Mouse (Mus musculus) splenic B cell, adult 2 months (primary cell): ENCODE results near the gene 1700022I11Rik.
A peak's percentile ranks its signal among the peaks of the same experiment; 100 is the strongest.

Experiments
- DNase-seq: peaks from one replicate; pipeline ENCODE4 v3.0.0-alpha.2; 2011; ENCODE audit warnings: low read depth, low spot score
- H3K27me3 ChIP-seq: 2 replicates; pipeline ENCODE4 v1.6.1; 2012; ENCODE audit warnings: mild to moderate bottlenecking, low read length, moderate library complexity, mixed read lengths; ENCODE audit not compliant: control insufficient read depth, poor library complexity, insufficient read depth, severe bottlenecking
- H3K36me3 ChIP-seq: 2 replicates; pipeline ENCODE4 v1.6.1; 2012; ENCODE audit warnings: mild to moderate bottlenecking, low read length, moderate library complexity, mixed read lengths; ENCODE audit not compliant: control insufficient read depth, poor library complexity, insufficient read depth, severe bottlenecking

The 1700022I11Rik gene

DNA sequence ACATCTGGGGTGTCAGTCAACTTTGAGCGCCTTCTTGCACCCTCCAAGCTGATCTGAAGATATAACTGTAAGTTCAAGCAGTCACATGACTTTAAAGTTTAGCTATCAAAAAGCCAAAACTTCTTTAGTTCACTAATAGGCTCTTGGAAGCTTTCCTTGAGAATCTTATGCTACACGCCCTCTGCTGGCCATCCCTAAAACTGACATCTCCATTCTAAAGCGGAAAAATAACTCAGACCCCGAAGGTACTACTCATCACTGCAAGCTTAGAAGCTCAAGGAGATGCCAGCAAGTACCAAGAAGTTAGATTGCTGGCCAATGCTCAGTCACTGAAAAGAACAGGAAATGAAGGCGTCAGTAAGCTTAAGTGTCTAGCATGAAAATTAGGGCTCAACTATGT is 23.5 kb upstream of the 1700022I11Rik start:
- Histone ChIP-seq H3K27me3 (no peaks in the 10 kb centered on the region; the same call in 1 of the 2 replicates), H3K36me3 (no peaks in the 10 kb centered on the region)
- peak; percentile 60 for DNase-seq

- peak; percentile 27 for DNase-seq
- Histone ChIP-seq H3K36me3 (no peaks in the 10 kb centered on the region), H3K27me3 (no peaks in the 10 kb centered on the region; the same call in 1 of the 2 replicates)
Measured at GRCm38 (mm10) chr4:42946733-42947290, 22.6 kb upstream of the 1700022I11Rik start.

- DNase-seq: no peak
- Histone ChIP-seq H3K36me3 (no peaks in the 10 kb centered on the region), H3K27me3 (no peaks in the 10 kb centered on the region; the same call in 1 of the 2 replicates)
Measured at GRCm38 (mm10) chr4:42948527-42948926, 20.9 kb upstream of the 1700022I11Rik start.

GRCm38 (mm10) chr4:42949051-42949675 is 20.2 kb upstream of the 1700022I11Rik start:
- no peak for DNase-seq
- Histone ChIP-seq H3K36me3 (no peaks in the 10 kb centered on the region), H3K27me3 (no peaks in the 10 kb centered on the region)

DNA sequence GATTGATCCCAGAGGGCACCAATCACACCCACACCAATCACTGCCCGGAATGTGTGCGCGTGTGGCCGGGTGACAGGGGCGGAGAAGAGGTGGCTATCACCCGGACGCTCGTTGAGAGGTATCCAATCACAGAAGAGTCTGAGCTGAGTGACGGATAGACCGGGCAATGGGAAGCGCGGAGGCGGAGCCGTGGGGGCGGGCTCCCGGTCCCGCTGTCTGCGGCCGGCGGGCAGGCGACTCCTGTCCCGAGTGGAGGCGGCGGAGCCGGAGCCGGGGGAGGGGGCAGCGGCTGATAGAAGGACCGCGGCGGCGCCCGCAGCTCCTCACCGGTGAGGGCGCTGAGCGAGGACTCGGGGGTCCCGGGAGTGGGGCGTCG is 19.7 kb upstream of the 1700022I11Rik start, which contains the start of gene Dnajb5:
Gene Dnajb5 (plus strand): TSS at position 139 of the 376 bp plus-strand sequence.
- H3K36me3 ChIP-seq: no peaks in the 10 kb centered on the region
- DNase-seq: peak; percentile 98

GRCm38 (mm10) chr4:42950065-42950558 is 19.3 kb upstream of the 1700022I11Rik start:
- DNase-seq: peak; percentile 95
- no peaks in the 10 kb centered on the region for H3K27me3 ChIP-seq
- no peaks in the 10 kb centered on the region for H3K36me3 ChIP-seq

More for the DNA sequence above, 19.7 kb upstream of the 1700022I11Rik start, which contains the start of gene Dnajb5:
- no peaks in the 10 kb centered on the region for H3K27me3 ChIP-seq

- H3K36me3 ChIP-seq: no peaks in the 10 kb centered on the region
- H3K27me3 ChIP-seq: no peaks in the 10 kb centered on the region
- DNase-seq: no peak
Measured at GRCm38 (mm10) chr4:42951206-42952195, 17.9 kb upstream of the 1700022I11Rik start.

- Histone ChIP-seq H3K27me3 (no peaks in the 10 kb centered on the region), H3K36me3 (no peaks in the 10 kb centered on the region; the same call in 1 of the 2 replicates)
- DNase-seq: no peak
Measured at GRCm38 (mm10) chr4:42952563-42952962, 16.8 kb upstream of the 1700022I11Rik start.

DNA sequence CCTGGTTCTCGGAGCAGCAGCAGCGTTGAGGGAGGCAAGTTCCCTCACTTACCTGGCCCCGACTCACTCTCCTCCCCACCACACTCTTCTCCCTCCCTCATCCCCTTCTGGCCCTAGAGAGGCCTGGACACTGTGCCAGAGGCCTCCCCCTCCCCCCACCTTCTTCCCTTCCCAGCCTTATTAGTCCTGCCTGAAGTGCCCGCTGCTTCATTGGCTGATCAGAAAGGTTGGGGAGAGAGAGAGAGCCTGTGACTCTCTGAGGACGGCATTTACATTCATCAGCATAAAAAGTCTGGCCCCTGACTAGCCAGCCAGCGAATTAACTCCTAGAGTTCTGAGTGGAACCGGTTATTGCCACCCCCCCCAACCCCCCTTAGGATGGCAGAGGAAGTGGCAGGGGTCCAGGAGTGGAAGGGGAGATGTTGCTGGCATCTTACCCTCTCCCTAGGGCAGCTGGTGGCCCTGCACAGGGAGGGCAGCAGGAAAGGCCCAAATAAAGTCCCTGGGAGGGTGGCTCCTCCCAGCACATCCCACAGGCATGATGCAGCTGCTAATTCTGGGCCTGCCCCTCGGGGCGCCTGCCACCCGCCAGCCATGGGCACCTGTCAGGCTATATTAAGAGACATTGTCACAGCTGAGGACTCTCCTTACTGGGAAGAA is 15.8 kb upstream of the 1700022I11Rik start:
- H3K27me3 ChIP-seq: no peaks in the 10 kb centered on the region
- no peak for DNase-seq
- H3K36me3 ChIP-seq: no peaks in the 10 kb centered on the region; the same call in 1 of the 2 replicates

DNA sequence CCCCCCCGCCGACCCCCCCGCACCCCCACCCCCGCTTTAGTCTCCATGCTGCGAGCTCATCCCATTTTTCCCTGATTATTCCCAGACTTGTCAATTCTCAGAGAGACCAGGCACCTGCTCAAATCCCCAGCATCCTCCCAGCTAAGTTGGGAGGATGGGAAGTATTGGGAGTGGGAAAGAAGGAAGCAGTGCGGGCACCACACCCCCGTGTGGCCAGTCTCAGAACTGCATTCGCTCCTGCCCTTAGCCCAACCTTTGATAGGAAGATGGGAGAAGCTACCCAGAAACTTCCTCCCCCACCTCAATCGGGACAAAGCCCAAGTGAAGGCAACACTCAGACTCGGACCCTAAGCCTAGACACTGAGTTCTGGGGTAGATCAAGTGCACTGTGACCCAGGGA is 15.1 kb upstream of the 1700022I11Rik start:
- Histone ChIP-seq H3K27me3 (no peaks in the 10 kb centered on the region), H3K36me3 (no peaks in the 10 kb centered on the region; the same call in 1 of the 2 replicates)
- peak; percentile 51 for DNase-seq

- Histone ChIP-seq H3K36me3 (no peaks in the 10 kb centered on the region; the same call in 1 of the 2 replicates), H3K27me3 (no peaks in the 10 kb centered on the region)
- no peak for DNase-seq
Measured at GRCm38 (mm10) chr4:42955200-42955599, 14.2 kb upstream of the 1700022I11Rik start.

GRCm38 (mm10) chr4:42956581-42956980 is 12.8 kb upstream of the 1700022I11Rik start:
- Histone ChIP-seq H3K36me3 (no peaks in the 10 kb centered on the region; the same call in 1 of the 2 replicates), H3K27me3 (no peaks in the 10 kb centered on the region)
- no peak for DNase-seq

DNA sequence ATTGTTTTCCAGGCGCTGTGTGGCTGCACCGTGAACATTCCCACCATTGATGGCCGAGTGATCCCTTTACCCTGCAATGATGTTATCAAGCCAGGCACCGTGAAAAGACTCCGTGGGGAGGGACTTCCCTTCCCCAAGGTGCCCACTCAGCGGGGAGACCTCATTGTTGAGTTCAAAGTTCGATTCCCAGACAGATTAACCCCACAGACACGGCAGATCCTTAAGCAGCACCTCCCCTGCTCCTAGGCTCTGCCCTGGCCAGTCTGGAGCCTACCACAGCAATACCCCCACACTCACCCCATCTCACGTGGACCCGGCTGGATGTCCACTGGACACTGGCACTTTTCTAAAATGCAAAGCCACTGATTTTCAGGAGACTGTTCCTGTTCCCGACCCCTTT is 12.1 kb upstream of the 1700022I11Rik start:
- Histone ChIP-seq H3K36me3 (no peaks in the 10 kb centered on the region; the same call in 1 of the 2 replicates), H3K27me3 (no peaks in the 10 kb centered on the region)
- no peak for DNase-seq

DNA sequence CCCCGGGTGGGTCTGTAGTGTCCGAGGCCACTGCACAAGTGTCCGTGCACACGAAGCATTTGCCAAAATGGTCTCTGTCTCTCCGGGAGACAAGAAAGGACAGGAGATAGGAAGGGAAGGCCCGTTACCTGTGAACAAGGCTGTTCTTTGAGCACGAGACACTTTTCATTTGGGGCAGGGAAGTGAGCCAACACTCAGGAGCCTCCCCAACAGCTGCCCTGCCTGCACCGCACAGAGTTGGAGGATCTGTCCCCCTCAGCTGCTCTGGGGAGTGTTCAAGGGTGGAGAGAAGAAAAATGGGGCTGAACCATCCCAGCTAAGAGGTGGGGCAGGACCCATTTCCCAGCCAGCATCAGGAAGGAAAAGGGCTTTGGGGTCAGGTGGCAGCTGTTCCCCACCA is 11.4 kb upstream of the 1700022I11Rik start:
- DNase-seq: no peak
- Histone ChIP-seq H3K27me3 (no peaks in the 10 kb centered on the region), H3K36me3 (no peaks in the 10 kb centered on the region; the same call in 1 of the 2 replicates)
